Mouse (Mus musculus): ENCODE measurements around the gene Chp2. TPM values are rescaled to one million over a fixed set of nuclear protein-coding genes. Genes with fewer than 3 reads are reported as not detected.

Gene Chp2
- total and polyA plus RNA-seq, 2 experiments from 2014 or later = 0.78 to 1.4 TPM

DNA sequence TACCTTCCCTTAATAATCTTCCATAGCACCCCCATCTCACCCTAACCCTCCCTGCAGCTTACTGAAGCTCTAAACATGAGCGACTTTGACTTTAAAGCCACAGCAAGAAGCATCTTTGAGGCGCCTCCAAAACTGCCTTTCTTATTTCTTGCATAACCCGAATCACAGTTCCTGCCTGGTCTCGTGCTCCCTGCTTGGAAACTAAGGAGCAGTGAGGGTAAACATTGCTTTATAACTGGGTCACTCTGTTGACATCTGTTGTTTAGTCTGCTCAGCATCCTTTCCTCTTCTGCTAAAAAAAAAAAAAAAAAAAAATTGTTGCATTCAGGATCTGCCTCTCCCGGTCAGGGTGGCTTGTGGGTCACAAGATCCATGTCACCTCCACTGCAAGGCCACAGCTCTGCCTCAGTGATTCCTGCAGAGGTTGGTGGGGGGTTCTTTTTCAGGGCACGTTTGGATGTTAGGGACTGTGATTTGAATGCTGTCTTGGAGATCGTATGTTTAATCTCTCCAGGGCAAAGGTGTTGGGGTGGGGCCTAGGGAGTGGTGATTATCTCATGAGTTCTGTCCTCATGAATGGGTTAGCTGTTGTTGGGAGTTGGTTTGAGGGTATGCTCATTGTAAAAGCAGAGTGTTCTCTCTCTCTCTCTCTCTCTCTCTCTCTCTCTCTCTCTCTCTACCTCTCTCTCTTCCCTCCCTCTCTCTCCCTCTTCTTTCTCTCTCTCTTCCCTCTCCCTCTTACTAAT, 10.8 kb upstream of the Chp2 start:
- WGBS = 58% methylated on average over 7 of the region's 7 CpGs
- TF ChIP-seq CTCF (IDR thresholded peaks at IDR 0.05; ENCODE audit: low read depth) = no peak
- Histone ChIP-seq H3K27ac (no peak overlapping the region), H3K36me3 (ENCODE audit: insufficient read depth, low read length) (no peaks in the 10 kb centered on the region), H3K9ac (replicated peaks; ENCODE audit: low read length) (no peak overlapping the region), H3K27me3 (ENCODE audit: insufficient read depth, low read length) (no peaks in the 10 kb centered on the region), H3K4me1 (ENCODE audit: insufficient read depth, low read length) (no peaks in the 10 kb centered on the region; the same call in 1 of the 2 replicates), H3K4me3 (ENCODE audit: low read length) (no peak overlapping the region), H3K4me2 (ENCODE audit: low read depth, low read length) (no peak overlapping the region), H3K9me3 (ENCODE audit: low read length) (no peaks in the 10 kb centered on the region)
- no peak for ATAC-seq
- DNase-seq (ENCODE audit: low spot score) = no peak

DNA sequence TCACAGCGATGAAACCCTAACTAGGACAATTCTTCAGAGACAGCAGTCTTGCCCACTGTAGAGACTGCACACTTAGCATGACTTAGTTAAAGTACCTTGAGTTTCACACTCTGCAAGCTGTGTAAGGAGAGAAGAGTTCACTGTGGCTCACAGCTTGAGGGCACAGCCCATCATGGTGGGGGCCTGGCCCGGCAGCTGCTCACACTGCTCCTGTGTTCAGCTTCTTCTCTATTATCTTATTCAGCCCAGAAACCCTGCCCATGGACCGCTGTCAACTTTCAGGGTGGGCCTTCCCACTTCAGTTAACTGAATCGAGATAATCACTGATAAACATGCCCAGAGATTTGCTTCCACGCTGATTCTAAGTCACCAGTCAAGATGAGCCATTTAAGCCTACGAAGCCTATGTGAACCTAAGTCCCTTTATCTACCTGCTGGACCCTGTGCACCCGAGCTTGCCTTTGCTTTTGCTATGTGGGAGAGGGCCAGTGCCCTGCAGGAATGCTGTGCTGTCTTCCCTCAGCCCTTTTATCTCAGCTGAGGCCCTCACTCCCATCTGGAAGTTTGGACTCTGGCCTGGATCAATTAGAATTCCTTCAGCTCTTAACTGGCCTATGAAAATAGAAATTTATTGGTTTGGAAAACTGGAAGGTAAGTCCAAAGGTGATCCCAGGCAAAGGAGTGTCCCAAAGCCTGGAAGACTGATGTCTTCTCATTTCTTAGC, 6.9 kb downstream of the Chp2 start:
- Histone ChIP-seq H3K9me3 (ENCODE audit: low read length) (no peaks in the 10 kb centered on the region), H3K4me2 (ENCODE audit: low read depth, low read length) (no peak overlapping the region), H3K4me1 (ENCODE audit: insufficient read depth, low read length) (no peaks in the 10 kb centered on the region), H3K27ac (no peak overlapping the region), H3K27me3 (ENCODE audit: insufficient read depth, low read length) (no peaks in the 10 kb centered on the region), H3K36me3 (ENCODE audit: insufficient read depth, low read length) (no peaks in the 10 kb centered on the region), H3K9ac (replicated peaks; ENCODE audit: low read length) (no peak overlapping the region), H3K4me3 (ENCODE audit: low read length) (no peak overlapping the region)
- ATAC-seq (no peak), DNase-seq (ENCODE audit: low spot score) (no peak)
- TF ChIP-seq CTCF (IDR thresholded peaks at IDR 0.05; ENCODE audit: low read depth) = no peak
- 73% methylated on average over 7 of the region's 7 CpGs for WGBS

DNA sequence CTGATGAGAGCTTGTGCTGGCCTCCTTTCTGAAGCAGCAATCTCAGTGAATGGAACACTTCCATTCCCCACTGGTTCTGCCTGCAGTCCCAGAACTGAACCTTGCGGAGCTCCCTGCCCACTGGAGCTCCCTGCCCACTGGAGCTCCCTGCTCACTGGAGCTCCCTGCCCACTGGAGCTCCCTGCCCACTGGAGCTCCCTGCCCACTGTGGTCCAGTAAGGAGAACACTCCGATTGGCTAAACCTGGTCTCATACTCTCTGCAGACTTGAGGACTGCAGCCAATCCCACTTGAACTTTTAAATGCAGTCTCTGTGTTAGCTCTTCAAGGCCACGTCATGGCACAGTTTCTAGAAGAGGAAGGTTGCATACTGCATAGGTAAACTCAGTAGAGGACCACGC, 7.4 kb downstream of the Chp2 start:
- no peaks in the 10 kb centered on the region for H3K9me3 ChIP-seq (ENCODE audit: low read length)
- H3K27me3 ChIP-seq (ENCODE audit: insufficient read depth, low read length) = no peaks in the 10 kb centered on the region
- no peak for ATAC-seq
- no peaks in the 10 kb centered on the region for H3K4me1 ChIP-seq (ENCODE audit: insufficient read depth, low read length)
- H3K27ac ChIP-seq = no peak overlapping the region
- no peak overlapping the region for H3K4me2 ChIP-seq (ENCODE audit: low read depth, low read length)
- H3K9ac ChIP-seq (replicated peaks; ENCODE audit: low read length) = no peak overlapping the region
- H3K36me3 ChIP-seq (ENCODE audit: insufficient read depth, low read length) = no peaks in the 10 kb centered on the region
- 88% methylated on average over 4 of the region's 4 CpGs for WGBS
- no peak overlapping the region for H3K4me3 ChIP-seq (ENCODE audit: low read length)
- TF ChIP-seq CTCF (IDR thresholded peaks at IDR 0.05; ENCODE audit: low read depth) = no peak
- no peak for DNase-seq (ENCODE audit: low spot score)

DNA sequence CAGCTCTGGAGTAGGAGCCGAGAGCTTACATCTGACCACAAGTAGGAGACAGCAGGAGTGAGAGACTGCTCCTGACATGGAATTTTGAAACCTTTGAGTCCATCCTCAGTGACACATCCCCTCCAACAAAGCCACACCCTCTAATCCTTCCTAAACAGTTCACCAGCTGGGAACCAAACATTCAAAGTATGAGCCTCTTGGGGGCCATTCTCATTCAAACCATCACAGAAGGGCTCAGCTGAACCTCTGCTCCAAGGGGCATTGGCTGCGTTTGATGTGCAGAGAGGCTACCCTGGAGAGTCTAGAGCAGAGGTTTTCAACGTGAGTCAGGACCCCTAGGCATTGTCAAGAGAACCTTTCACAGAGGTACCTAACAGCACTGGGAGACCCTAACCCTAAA, 10.0 kb downstream of the Chp2 start:
- Histone ChIP-seq H3K27me3 (ENCODE audit: insufficient read depth, low read length) (no peaks in the 10 kb centered on the region), H3K9ac (replicated peaks; ENCODE audit: low read length) (no peak overlapping the region), H3K4me1 (ENCODE audit: insufficient read depth, low read length) (no peaks in the 10 kb centered on the region), H3K36me3 (ENCODE audit: insufficient read depth, low read length) (no peaks in the 10 kb centered on the region), H3K4me2 (ENCODE audit: low read depth, low read length) (no peak overlapping the region), H3K4me3 (ENCODE audit: low read length) (no peak overlapping the region), H3K9me3 (ENCODE audit: low read length) (no peaks in the 10 kb centered on the region), H3K27ac (no peak overlapping the region)
- 54% methylated on average over 3 of the region's 3 CpGs for WGBS
- DNase-seq (ENCODE audit: low spot score) (no peak), ATAC-seq (no peak)
- TF ChIP-seq CTCF (IDR thresholded peaks at IDR 0.05; ENCODE audit: low read depth) = no peak

DNA sequence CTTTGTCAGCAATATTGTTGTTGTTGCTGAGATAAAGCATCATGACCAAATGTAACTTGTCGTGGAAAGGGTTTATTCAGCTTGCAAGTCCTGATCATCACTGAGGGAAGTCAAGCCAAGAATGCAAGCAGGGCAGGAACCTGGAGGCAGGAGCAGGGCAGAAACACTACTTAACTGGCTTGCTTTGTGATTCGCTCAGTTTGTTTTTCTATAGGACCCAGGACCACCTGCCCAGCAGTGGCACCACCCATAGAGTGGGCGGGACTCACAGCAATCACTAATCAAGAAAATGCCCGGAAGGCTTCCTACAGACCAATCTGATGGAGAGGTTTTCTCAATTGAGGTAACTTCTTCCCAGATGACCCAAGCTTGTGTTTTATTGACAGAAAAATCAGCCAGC, 10.6 kb downstream of the Chp2 start:
- Histone ChIP-seq H3K27ac (no peak overlapping the region), H3K9ac (replicated peaks; ENCODE audit: low read length) (no peak overlapping the region), H3K9me3 (ENCODE audit: low read length) (no peaks in the 10 kb centered on the region), H3K4me2 (ENCODE audit: low read depth, low read length) (no peak overlapping the region), H3K4me3 (ENCODE audit: low read length) (no peak overlapping the region), H3K36me3 (ENCODE audit: insufficient read depth, low read length) (no peaks in the 10 kb centered on the region), H3K4me1 (ENCODE audit: insufficient read depth, low read length) (no peaks in the 10 kb centered on the region), H3K27me3 (ENCODE audit: insufficient read depth, low read length) (no peaks in the 10 kb centered on the region)
- TF ChIP-seq CTCF (IDR thresholded peaks at IDR 0.05; ENCODE audit: low read depth) = no peak
- ATAC-seq = no peak
- 64% methylated on average over 4 of the region's 4 CpGs for WGBS
- no peak for DNase-seq (ENCODE audit: low spot score)

DNA sequence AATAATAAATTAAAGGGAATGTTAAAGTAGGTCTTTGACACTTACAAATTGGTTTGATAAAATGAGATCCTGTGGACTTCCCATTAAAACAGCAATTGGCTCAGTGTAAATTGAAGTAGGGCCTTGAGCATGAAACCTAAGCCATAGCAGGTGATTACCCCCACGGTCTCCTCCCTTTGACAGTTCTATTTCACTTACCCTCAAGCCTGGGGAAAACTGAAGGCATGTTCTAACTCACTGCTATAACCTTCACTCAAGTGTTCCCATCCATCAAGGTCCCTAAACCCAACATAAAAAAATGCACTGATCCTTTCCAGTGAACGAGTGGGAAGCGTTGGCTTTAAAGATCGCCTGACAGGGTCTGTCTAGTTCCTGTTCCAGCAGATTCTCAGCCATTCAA, 11.6 kb downstream of the Chp2 start:
- 82% methylated on average over 4 of the region's 4 CpGs for WGBS
- no peak for ATAC-seq
- H3K9me3 ChIP-seq (ENCODE audit: low read length) = no peaks in the 10 kb centered on the region

DNA sequence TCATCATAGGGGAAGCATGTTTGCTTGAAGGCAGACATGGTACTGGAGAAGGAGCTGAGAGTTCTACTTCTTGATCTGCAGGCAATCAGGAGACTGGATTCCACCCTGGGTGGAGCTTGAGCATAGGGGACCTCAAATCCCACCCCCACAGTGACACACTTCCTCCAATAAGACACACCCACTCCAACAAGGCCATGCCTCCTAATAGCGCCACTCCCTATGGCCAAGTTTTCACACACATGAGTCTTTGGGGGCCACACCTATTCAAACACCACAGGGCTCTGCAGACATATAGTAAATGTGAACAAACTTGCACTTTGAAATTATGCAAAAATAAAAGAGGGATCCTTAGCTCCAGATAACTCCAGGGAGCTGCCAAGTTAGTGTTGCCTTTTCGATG, 19.6 kb downstream of the Chp2 start:
- Histone ChIP-seq H3K9ac (replicated peaks; ENCODE audit: low read length) (no peak overlapping the region), H3K4me1 (ENCODE audit: insufficient read depth, low read length) (peaks cover 2% of the 10 kb centered on the region; the same call in 1 of the 2 replicates), H3K4me2 (ENCODE audit: low read depth, low read length) (no peak overlapping the region), H3K9me3 (ENCODE audit: low read length) (no peaks in the 10 kb centered on the region), H3K36me3 (ENCODE audit: insufficient read depth, low read length) (no peaks in the 10 kb centered on the region), H3K27ac (no peak overlapping the region), H3K27me3 (ENCODE audit: insufficient read depth, low read length) (no peaks in the 10 kb centered on the region), H3K4me3 (ENCODE audit: low read length) (no peak overlapping the region)
- no peak for TF ChIP-seq CTCF (IDR thresholded peaks at IDR 0.05; ENCODE audit: low read depth)
- ATAC-seq (no peak), DNase-seq (ENCODE audit: low spot score) (no peak)
- 88% methylated on average over 2 of the region's 2 CpGs for WGBS

More for the DNA sequence above, 11.6 kb downstream of the Chp2 start:
- no peaks in the 10 kb centered on the region for H3K27me3 ChIP-seq (ENCODE audit: insufficient read depth, low read length)
- H3K4me2 ChIP-seq (ENCODE audit: low read depth, low read length) = no peak overlapping the region
- no peaks in the 10 kb centered on the region for H3K4me1 ChIP-seq (ENCODE audit: insufficient read depth, low read length)
- DNase-seq (ENCODE audit: low spot score) = no peak
- no peak overlapping the region for H3K4me3 ChIP-seq (ENCODE audit: low read length)
- H3K9ac ChIP-seq (replicated peaks; ENCODE audit: low read length) = no peak overlapping the region
- no peak for TF ChIP-seq CTCF (IDR thresholded peaks at IDR 0.05; ENCODE audit: low read depth)
- no peaks in the 10 kb centered on the region for H3K36me3 ChIP-seq (ENCODE audit: insufficient read depth, low read length)
- no peak overlapping the region for H3K27ac ChIP-seq
